Mouse (Mus musculus): ENCODE data around the gene Cyp2c70.
"Not testable (repeated sequence)": the region's sequence is repeated elsewhere in the genome, so short reads cannot be mapped to it uniquely, and the experiment has no call there.

The Cyp2c70 gene

DNA sequence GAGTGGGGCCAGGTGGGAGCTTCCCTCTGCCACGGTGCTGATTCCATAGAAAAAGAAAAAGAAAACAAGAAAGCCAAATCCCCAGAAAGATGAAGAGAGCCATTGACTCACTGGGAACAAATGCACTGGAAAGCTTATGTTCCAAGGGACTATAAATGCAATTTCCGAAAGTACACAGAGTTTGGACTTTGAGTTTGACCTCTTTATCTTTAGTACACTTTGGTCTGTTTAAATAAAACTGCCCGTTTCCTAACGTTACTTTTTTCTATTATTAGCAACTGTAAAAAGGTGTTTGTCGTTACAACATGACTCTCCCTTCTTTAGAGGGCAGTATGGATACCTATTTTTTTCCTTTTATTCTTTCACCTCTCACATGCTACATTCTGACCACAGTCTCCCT lies at the start of gene Cyp2c70:
TSS of gene Cyp2c70 (minus strand) at position 174 of the 400 bp plus-strand sequence.
- DNase-seq (ENCODE audit: extremely low spot score, low spot score), result no peak

DNA sequence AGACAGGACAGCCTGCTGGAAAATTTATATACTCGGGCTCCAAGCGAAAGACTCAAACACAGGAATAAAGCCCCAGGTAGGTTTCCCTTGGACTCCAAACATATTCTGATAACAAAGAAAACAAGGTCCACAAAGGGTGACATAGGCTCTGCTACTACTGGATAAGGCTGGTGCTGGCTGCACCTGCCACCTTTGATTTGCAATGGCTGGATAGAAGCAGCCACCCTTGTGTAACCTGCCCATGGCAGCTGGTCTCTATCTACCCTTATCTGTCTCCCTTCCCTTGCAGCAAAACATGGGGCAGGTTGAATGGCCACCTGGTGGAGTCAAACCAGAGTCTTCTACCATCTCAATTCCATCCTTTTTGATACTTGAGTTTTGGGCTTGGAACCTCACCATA lies 45.4 kb upstream of the Cyp2c70 start:
- DNase-seq (ENCODE audit: extremely low spot score, low spot score), result peak; percentile 9

DNA sequence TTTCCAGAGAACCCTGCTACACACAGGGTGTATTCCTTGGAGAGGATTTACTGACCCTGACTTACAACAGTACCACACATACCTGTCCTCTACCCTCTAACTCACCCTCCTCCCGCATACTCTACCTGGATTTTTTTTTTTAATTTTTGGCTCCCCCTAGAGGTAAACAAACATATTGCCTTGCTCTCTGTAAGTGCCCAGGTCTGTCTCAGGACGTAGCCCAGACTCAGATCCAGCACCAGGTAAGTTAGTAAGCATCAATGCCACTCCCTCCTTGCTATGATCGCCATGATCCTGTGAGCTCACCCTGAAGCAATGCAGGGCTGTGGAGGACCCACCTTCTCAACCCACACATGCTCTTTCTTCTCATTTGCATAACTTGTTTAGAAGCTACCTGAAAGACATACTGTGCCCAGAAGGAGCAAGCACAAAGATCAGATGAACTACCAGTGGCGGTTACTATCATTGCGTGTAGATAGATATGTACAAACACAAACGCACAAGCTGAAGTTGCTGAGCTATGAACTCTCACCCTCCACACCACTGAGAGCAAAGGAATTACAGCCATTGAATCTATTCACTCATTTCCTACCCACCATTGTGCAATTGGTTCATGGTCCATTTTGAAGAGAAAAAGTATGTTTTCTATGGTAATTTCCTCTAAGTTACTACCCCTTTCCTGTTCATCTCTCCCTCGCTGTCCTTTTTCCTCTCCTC lies 44.9 kb upstream of the Cyp2c70 start:
- peak; percentile 8 for DNase-seq (ENCODE audit: extremely low spot score, low spot score)

DNA sequence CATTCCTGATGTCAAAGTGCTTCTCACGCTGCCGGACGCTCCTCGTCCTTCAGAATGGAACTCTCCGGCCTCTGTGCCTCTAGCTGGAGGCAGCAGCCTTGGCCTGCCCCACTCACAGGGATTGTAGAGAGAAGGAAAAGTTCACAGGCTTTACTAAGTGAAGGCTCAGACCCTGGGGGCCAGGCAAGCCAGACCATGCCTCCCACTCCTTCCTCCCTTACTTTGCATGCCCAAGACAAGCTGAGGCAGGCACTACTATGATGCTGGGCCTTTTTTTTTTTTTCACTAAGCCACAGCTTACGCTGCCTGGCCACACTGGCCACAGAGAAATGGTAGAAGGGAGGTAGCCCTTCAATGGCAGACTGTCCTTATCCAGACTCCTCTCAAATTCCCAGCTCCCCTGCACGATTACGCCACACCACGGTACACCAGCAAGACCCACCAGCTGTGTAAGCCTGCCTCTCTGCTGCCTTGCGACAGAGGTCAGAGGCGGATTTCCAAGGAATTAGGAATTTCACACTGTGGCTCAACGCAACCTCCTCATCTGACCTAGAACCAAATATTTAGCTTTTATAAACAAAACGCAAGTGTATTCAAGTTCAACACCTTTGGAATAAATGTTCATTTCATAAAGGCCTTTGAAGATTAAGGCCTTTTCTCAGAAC lies 44.1 kb upstream of the Cyp2c70 start:
- no peak for DNase-seq (ENCODE audit: extremely low spot score, low spot score)

DNA sequence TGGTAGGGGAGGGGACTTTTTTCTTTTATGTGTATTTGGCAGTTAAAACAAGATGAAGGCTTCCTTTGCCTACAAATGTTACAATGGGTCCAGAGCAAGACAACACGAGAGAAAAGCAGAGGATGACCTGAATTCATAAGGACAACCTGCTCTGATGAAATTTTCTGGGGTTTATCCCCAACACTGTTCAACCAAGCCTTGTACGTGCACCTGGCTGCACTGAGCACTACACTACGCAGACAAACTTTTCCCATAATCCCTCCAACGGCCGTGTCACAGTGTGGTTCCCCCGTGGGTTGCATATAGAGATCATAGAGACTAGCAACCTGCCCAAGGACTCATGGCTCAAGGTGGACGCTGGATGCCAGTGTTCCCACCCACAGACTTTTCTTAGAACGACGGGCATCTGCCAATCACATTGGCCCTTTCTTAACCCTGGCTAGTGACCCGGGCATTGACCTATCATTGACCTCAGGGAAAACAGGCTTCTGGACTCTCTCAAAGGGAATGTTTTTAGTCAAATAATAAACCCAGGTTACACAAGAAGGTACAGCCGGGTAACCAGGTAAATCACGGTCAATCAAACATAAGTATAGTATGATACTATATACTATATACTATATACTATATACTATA lies 39.5 kb upstream of the Cyp2c70 start:
- no peak for DNase-seq (ENCODE audit: extremely low spot score, low spot score)

DNA sequence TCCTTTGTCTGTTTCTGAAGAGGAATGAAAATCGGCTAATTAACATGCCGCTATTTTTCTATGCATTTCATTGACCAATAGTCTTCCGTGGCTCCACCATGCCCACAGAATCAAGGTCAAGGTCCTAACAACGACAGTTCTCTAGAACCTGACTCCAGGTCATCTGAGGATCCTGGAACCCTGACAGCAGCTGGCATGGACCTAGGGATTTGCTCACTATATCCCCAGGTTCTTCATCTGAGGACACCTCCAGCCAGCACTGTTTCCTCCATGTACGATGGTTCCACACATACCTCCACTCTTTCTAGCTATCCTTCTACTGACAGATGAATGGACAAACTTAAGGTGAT lies 38.6 kb upstream of the Cyp2c70 start:
- no peak for DNase-seq (ENCODE audit: extremely low spot score, low spot score)

DNA sequence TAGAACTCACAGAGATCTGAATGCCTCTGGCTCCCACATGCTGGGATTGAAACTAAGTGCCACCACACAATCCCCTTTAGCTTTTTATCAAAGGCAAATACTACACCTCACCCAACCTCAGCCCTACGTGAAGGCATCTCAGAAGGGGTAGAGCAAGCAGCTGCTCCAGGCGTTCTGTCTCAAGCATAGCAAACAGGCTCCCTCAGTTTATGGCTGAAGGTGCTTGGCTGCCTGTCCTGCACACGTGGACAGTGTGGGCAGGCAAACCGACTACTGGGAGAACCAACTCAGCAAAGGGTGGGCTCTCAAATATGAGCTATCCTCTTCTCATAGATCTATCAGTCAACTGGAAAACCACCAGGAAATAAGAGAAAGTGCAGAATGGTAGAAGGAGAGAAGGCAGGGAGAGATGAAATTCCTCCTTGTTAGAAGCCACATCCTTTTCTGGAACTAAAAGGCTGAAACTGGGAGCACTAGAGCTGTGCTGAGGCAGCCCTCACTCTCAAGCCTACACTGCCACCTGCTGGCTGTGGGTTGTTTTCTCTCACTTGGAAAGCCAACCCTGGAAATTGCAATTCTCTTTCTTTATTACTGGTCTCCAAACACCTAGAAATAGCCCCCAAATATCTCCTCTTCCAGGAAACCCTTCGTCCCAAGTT lies 38.1 kb upstream of the Cyp2c70 start:
- peak; percentile 70 for DNase-seq (ENCODE audit: extremely low spot score, low spot score)

DNA sequence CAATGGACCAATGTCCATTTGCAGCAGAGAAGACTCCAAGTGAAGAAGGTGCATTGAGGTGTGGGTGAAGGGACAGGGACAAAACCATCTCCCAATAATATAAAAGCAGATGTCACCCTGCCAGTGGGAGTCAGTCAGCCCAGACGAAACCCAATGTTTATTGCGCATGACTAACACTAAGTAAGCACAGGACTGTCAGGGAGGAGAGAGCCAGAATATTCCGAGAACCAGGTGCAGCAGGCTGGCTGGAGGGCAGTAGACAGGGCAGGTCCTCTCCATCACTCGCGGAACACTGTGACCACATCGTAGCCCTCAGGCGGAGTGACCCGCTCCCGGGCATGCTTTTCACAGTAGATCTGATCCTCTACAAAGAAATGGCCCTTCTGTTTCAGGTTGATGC lies 35.2 kb upstream of the Cyp2c70 start:
- not testable (repeated sequence) for DNase-seq (ENCODE audit: extremely low spot score, low spot score)

DNA sequence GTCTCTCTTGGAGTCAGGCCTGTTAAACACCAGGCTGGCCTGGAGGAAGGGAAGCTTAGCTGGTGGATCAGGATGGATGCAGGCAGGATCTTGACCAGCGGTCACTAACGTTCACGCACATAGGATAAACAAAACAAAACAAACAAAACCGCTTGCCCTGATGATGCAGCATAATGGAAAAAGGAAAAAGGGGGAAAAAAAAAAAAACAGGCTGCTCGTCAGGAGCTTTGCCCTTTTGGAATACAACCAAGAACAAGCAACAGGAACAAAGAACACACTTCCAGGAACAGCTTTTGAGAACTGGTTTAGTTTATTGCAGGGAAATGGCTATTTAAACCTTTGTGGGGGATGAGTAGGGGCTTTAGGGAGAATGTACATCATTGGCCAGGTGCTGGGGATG lies 33.7 kb upstream of the Cyp2c70 start:
- DNase-seq (ENCODE audit: extremely low spot score, low spot score), result no peak

DNA sequence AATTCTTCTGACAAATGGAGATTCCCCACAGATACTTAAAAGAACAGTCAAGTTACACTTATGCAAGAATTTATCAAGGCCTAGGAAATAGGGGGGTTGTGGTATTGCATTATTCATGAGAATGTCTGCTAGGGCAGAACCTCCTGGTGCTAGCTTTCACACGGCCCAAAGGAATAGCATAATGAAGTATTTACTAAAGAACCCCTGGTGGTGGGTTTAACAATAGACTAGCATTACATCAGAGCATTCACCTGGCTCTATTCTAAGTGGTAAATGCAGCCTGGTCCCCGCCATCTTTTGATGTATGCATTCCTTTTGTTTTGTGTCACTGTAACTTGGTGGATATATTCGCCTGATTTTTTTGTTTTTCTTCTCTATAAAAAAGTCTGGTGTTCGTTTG lies 15.8 kb upstream of the Cyp2c70 start:
- DNase-seq (ENCODE audit: extremely low spot score, low spot score), result not testable (repeated sequence)

DNA sequence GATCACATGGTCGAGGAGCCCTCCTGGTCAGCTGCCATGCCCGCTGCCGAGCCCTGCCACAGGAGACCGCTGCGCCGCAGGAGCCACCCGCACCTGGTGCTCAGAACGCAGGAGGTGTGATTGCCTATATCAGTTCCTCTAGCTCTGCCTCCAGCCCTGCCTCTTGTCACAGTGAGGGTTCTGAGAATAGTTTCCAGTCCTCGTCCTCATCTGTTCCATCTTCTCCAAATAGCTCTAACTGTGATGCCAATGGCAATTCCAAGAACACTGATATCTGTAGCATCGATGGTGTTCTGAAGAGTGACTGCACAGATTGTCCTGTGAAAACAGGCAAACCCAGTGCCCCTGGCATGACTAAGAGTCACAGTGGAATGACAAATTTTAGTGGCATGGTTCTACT lies 3.5 kb upstream of the Cyp2c70 start:
- no peak for DNase-seq (ENCODE audit: extremely low spot score, low spot score)

DNA sequence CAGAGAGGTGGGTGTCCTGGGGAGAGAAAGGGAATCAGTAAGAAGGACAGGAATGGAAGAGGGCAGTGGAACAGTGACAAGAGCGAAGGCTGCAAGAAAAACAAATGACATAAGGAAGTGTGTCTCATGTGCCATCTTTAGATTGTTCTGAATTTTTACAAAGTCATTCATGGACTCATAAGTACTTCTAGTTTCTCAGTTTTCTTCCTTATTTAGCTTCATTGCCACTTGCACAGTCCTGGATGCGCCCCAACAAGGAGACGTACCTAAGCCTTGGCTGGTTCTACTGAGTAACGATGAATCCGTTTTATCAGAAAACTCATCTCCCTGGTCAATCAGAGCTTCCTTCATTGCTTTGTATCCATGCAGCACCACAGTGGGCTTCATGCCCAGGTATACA lies 3.5 kb downstream of the Cyp2c70 start:
- DNase-seq (ENCODE audit: extremely low spot score, low spot score), result no peak

DNA sequence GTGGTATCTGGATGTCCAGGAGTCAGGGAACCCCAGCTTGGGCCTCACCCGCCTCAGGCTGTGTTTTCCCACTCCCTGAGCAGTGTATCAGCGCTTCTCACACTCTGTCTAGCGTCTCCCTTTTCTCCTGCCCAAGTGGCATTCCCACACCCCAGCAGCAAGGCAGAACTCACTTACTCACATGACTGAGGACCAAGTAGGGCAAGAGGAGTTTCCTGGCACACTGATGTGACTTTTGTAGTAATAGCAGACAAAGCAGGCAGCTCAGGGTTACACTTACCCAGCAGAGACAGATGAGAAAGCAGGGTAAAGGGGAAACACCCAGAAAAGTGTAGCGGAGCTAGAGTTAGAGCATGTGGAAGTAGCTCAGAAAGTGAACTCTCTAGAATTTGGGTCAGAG lies 8.8 kb downstream of the Cyp2c70 start:
- no peak for DNase-seq (ENCODE audit: extremely low spot score, low spot score)

DNA sequence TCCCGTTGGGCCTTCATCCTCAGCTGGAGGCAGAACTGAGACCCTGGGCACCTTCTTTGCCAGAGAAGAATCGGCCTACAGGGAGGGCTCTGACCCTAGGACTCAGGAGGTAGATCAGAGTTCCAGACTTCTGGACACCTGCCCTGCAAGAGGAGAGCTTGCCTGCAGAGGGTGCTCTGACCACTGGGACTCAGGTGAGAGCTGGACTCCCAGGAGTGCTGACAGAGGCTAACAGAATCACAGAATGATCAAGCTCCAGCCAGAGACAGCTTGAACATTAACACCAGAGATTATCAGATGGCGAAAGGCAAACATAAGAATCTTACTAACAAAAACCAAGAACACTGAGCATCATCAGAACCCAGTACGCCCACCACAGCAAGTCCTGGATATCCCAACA lies 18.7 kb downstream of the Cyp2c70 start:
- not testable (repeated sequence) for DNase-seq (ENCODE audit: extremely low spot score, low spot score)

DNA sequence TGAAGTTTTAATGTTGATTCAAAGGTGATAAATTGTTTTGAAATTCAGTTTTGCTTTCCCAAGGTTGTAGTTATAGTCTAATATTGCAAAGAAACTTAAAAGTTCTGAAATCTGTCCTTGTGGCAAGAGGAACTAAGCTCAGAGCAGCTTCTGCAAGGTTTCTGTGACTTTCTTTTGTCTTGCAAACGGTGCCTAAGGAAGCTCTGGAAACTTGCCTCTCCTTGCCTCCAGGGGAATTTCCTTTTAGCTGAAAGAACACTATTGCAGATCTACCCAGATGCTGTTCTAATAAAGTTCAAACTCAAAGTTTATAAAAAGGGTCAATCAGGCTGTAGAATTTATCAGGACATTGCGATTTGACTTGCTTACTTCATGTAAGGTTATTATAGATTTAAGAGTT lies 60.1 kb downstream of the Cyp2c70 start:
- not testable (repeated sequence) for DNase-seq (ENCODE audit: extremely low spot score, low spot score)

DNA sequence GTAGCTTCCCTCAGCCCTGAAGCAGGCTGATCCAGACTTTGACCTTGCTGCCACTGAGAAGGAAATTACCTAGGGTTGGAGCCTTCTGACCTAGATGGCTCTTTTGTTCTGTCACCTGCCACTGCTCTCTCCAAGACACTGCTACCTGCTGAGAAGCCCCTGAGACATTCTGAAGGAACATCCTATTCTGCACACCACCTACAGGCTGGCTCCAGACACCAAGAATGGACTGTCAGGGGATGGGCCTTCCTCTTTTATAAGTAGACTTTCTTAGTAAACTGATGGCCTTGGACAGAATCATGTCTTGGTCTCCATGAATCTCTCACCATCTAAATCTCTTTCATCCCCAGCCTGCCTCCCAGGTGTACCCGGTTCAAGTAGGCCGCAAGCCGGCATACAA lies 62.0 kb downstream of the Cyp2c70 start:
- not testable (repeated sequence) for DNase-seq (ENCODE audit: extremely low spot score, low spot score)

DNA sequence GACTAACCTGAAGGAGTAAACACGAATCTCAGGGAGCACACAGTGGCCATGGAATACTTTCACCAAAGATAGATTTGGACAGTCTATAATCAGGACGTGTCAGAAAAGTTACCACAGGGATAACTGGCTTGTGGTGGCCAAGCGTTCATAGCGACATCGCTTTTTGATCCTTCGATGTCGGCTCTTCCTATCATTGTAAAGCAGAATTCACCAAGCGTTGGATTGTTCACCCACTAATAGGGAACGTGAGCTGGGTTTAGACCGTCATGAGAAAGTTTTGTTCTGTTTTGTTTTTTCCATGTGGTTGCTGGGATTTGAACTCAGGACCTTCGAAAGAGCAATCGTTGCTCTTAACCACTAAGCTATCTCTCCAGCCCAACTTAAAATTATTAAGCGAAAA lies 67.5 kb downstream of the Cyp2c70 start:
- not testable (repeated sequence) for DNase-seq (ENCODE audit: extremely low spot score, low spot score)
